Mouse (Mus musculus) c-Kit-positive CD71-positive TER-119-negative erythroid progenitor cells, embryonic 14.5 days (primary cell): ENCODE data around the gene Lmln.
"Not testable (repeated sequence)": the region's sequence is repeated elsewhere in the genome, so short reads cannot be mapped to it uniquely, and the experiment has no call there.

Source experiments
- DNase-seq: peaks from one replicate; pipeline ENCODE4 v3.0.0-alpha.2; 2013; ENCODE audit warnings: low read depth

Gene Lmln

GRCm38 (mm10) chr16:33058033-33058432, 4.3 kb upstream of the Lmln start:
- DNase-seq, result no peak

GRCm38 (mm10) chr16:33058656-33059055, 3.7 kb upstream of the Lmln start:
- DNase-seq, result not testable (repeated sequence)

DNA sequence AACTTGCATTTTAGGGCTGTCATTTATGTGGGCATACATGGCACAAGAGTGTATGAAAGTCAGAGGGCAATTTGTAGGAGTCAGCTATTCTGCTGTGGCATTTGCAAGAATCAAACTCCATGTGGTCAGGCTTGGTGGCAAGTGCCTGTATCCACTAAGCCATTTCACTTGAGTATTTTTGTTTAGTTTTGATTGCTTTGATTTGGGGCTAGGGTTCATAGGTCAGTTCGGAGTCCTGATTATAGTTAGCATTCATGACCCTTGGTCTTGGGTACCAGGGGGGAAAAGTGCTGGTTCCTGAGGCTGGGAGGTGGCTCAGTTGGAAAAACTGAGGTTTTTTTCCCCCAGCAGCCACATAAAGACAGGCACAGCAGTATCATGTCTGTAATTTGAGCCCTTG, 2.9 kb upstream of the Lmln start:
- no peak for DNase-seq

DNA sequence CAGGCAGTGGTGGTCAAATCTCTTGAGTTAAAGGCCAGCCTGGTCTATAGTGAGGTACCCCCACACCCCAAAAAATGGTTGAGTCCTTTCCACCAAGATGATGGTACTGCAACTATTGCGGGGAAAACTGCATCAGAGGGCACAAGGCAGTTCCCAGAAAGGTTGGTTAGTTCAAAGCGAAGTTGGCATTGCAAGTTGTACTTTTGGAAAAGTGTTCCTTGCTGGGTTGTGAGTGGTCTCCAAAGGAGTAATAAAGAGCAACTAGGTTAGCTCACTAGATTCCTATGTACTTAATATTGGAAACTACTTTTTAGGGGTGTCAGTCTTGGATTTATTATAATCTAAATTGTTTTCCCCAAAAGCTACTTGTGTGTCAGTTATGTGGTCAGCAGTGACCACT, 1.4 kb upstream of the Lmln start:
- no peak for DNase-seq

GRCm38 (mm10) chr16:33061400-33061799, 921 bp upstream of the Lmln start:
- DNase-seq, result no peak

DNA sequence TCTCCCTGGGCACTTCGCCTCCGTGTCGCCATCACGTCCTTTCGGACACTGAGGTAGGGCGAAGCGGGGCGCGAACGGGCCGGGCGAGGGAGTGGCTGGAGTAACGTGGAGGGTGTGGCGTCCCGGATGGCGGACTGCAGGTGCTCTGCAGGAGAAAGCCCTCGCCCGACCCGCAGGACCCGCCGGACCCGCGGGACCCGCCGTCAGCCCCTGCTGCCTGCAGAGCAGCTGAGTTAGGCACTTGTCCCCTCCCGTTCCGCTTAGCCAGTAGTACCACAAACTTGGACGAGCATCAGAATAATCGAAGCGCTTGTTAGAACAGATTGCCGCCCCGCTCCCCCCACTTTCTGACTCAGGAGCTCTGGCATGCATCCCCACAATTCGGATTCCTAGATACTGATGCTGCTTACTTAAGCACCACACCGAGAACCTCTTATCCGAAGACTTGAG, 386 bp downstream of the Lmln start:
- peak; percentile 34 for DNase-seq

DNA sequence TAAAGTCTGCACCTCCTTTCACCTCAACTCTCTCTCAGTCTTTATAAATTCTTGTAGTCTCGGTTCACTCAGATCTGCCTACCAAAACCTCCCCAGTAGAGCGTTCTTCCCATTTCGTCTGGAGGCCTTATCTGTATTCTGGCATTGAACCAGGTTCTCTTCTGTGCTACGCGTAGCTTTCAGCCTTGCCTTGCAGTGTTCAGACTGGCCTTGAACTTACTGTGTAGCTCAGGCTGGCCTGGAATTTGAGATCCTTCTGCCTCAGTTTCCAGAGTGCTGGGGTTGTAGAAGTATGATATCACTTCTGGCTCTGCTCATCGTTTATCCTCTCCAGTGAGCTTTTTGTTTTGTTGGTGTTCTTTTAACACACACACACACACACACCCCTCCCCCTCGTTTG, 946 bp downstream of the Lmln start:
- DNase-seq, result peak; percentile 48

- DNase-seq, result no peak
These were observed 2.3 kb downstream of the Lmln start for GRCm38 (mm10) chr16:33064636-33065035.

DNA sequence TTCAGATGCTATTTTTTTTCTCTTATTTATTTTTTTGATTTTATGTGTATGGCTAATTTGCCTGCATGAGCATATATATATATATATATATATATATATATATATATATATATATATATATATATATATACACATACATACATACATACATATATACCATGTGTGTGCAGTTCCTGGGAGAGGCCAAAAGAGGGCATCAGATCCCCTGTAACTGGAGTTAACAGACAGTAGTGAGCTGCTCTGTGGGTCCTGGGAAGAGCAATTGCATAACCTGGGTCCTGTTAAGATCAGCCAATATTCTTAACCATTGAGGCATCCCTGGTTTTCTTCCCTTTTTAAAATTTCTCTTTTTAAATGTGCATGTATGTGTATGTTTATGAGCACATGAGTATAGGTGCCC, 8.6 kb downstream of the Lmln start:
- no peak for DNase-seq

- no peak for DNase-seq
These were observed 10.7 kb downstream of the Lmln start for GRCm38 (mm10) chr16:33072871-33073557.

GRCm38 (mm10) chr16:33074967-33075366, 12.6 kb downstream of the Lmln start:
- DNase-seq, result no peak

DNA sequence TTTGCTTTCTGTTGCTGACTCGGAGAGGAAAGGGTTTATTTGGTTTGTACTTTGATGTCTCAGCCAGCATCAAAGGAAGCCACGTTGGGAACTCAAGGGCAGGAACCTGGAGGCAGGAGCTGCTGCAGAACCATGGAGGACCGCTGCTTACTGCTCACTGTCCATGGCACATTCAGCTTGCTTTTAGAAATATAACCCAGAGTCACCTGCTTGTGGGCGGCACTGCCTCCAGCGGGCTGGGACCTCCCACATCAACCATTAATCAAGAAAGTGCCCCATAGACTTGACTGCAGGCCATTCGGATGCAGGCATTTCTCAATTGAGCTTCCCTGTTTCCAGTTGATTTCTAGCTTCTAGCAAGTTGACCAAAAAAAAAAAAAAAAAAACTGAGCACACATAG, 13.8 kb downstream of the Lmln start:
- no peak for DNase-seq

DNA sequence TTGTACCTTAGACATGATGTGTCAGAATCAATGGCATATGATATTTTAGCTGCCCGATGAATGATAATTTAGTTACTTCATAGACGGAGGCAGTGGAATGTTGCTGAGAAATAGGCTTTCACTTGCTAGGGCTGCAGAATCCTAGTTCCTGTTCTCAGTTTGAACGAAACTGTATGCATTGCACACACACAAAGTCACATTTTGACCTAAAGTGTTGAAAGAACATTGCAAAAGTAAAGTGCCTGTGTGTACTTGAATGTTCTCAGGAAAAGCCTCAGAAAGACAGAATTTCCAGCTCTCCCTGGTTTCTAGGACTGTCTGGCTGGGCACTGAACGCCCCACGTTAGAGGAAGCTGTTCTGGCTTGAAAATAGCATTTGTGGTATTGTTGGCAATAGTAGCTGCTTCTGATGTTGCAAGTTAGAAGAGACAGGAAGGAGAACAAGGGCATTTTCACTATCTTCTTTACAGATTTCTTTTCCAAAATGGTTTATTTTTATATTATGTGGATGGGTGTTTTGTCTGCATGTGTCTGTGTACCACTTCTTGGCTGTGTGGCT, 14.8 kb downstream of the Lmln start:
- DNase-seq, result no peak

DNA sequence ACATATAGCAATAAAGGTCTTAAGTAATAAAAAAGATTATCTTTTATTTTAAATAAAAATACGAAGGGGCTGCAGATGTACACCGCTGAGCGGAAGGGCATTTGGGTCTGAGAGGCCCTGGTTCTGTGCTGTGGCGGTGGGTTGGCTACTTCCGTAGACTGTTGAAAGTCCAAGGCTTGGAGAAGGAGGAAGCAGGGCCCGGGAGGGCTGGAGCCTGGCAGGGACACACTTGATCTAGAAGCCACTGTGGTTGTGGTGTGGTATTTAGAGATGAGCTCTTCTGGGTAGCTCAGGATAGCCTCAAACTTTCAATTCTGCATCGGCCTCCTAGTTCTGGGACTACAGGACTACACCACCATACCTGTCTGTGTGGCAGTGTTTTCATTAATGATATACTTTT, 17.7 kb downstream of the Lmln start:
- no peak for DNase-seq

DNA sequence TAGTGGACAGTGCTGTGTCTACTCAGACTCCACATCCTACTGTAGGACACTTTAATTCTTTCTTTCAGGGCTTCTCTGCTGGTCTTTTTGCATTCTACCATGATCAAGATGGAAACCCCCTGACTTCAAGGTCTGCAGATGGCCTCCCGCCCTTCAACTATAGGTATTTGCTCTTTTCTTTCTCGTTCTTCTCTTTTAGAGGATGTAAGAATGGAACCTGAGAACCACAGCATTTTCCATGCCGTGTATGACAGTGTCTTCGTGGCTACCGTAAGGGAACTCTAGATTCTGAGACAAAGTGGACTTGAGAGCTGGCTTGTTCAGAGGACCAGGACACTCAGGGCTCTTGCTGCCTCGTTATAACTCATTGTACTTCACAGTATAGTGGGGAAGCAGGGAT, 20.6 kb downstream of the Lmln start:
- no peak for DNase-seq

GRCm38 (mm10) chr16:33083996-33084395, 21.7 kb downstream of the Lmln start:
- DNase-seq, result no peak

GRCm38 (mm10) chr16:33085666-33086065, 23.3 kb downstream of the Lmln start:
- DNase-seq, result no peak

- no peak for DNase-seq
These were observed 51.4 kb downstream of the Lmln start for GRCm38 (mm10) chr16:33113726-33114125.

DNA sequence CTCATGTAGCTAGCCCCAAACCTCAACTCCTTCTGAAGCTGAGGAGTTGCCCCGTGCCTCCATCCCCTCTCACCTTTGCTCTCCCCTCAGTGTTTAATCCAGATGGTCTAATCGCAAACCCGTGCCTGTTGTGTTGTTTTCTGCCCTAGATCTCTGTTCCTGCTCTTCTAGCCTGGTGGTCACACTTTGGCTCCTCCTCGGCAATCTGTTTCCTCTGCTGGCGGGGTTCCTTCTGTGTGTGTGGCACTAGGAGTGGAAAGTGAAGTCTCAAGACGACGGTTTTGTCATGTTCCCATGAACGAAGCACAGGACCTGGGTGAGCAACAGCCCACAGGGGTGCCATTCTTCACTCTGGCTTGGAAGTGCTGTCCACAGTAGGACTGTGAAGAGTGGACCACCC, 61.1 kb downstream of the Lmln start:
- DNase-seq, result no peak

- DNase-seq, result no peak
These were observed 61.9 kb downstream of the Lmln start for GRCm38 (mm10) chr16:33123938-33124820.

DNA sequence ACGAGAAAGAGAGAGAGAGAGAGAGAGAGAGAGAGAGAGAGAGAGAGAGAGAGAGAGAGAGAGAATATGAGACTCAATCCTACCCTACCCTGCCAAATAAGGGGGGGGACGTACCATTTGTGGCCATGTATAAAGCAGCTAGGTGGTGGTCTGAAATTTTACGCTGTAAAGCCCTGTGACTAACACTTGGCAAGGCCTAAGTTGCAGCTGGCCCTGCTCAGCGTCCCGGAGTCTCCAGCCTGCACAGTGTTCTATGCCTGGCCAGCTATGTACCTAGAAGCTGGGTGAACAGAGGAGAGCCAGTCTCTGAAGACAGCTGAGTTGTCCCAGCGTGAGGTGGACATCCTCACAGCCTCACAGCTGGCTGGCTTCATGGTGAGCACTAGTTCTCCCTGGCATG, 64.7 kb downstream of the Lmln start:
- no peak for DNase-seq

DNA sequence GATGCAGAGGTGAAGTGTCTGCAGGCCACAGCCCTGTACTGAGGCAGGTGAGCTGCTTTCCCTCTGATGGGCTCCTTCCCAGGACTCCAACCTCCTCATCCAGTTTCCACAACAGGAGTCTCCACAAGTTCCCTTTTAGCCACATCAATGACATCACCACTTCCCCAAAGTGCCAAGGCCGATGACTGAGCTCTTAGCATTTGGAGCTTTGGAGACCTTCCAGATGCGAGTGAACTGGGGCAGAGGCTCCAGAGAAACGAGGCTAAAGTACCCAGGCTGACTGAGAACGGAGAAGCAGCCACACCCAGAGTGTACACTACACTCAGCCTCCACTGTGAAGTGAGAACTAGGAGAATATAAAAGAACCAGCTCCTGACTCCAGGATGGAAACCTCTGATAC, 68.4 kb downstream of the Lmln start:
- DNase-seq, result no peak

- DNase-seq, result no peak
These were observed 70.9 kb downstream of the Lmln start for GRCm38 (mm10) chr16:33133186-33133585.
